Mouse (Mus musculus): Measurements from ENCODE around the gene Col4a4. TPM values are rescaled to one million over a fixed set of nuclear protein-coding genes. Genes with fewer than 3 reads are reported as not detected.

Gene Col4a4
- polyA plus RNA-seq, 1 experiment from 2014 or later = 0.03 TPM

DNA sequence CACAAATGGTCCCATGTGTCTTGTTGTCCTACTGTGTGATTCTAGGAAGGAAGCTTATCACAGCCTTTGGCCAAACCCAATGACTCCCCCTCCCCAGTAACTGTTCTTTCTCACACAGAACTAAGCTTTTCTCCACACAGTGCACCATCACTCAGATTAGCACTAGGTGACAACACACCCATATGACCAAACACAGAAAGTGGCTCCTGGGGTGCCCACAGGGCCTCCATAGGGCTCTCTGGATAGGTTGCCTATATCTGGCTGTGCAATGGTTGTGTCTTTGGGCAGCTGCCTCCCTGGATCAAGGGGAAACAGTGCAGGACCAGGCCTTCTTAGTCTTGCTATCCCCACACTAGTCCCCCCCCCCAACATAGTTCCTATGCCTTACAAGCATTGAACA lies 113.2 kb downstream of the Col4a4 start:
- Histone ChIP-seq H3K4me1 (replicated peaks) (no peaks in the 10 kb centered on the region), H3K9ac (no peak overlapping the region), H3K4me2 (no peak overlapping the region), H3K9me3 (replicated peaks) (no peaks in the 10 kb centered on the region), H3K27ac (no peak overlapping the region), H3K27me3 (no peaks in the 10 kb centered on the region), H3K4me3 (replicated peaks) (no peak overlapping the region), H3K36me3 (no peaks in the 10 kb centered on the region)
- ATAC-seq (ENCODE audit: low read depth) = no peak
- DNase-seq = no peak

GRCm38 (mm10) chr1:82470516-82471225 lies 116.0 kb downstream of the Col4a4 start:
- Histone ChIP-seq H3K27ac (no peak overlapping the region), H3K4me2 (no peak overlapping the region), H3K27me3 (no peaks in the 10 kb centered on the region), H3K36me3 (no peaks in the 10 kb centered on the region), H3K9me3 (replicated peaks) (no peaks in the 10 kb centered on the region), H3K4me1 (replicated peaks) (no peaks in the 10 kb centered on the region), H3K9ac (no peak overlapping the region), H3K4me3 (replicated peaks) (no peak overlapping the region)
- 68% methylated on average over 10 of the region's 10 CpGs for WGBS (ENCODE audit: insufficient replicate concordance)
- DNase-seq (no peak), ATAC-seq (ENCODE audit: low read depth) (no peak)

- 58% methylated on average over 6 of the region's 6 CpGs for WGBS (ENCODE audit: insufficient replicate concordance)
- no peak for ATAC-seq (ENCODE audit: low read depth)
- DNase-seq = no peak
- no peaks in the 10 kb centered on the region for H3K9me3 ChIP-seq (replicated peaks)
- no peaks in the 10 kb centered on the region for H3K36me3 ChIP-seq
- H3K27ac ChIP-seq = no peak overlapping the region
- no peaks in the 10 kb centered on the region for H3K27me3 ChIP-seq
- H3K9ac ChIP-seq = no peak overlapping the region
- H3K4me2 ChIP-seq = no peak overlapping the region
- H3K4me3 ChIP-seq (replicated peaks) = no peak overlapping the region
- H3K4me1 ChIP-seq (replicated peaks) = no peaks in the 10 kb centered on the region
Observed at GRCm38 (mm10) chr1:82468872-82469271, 117.8 kb downstream of the Col4a4 start.

DNA sequence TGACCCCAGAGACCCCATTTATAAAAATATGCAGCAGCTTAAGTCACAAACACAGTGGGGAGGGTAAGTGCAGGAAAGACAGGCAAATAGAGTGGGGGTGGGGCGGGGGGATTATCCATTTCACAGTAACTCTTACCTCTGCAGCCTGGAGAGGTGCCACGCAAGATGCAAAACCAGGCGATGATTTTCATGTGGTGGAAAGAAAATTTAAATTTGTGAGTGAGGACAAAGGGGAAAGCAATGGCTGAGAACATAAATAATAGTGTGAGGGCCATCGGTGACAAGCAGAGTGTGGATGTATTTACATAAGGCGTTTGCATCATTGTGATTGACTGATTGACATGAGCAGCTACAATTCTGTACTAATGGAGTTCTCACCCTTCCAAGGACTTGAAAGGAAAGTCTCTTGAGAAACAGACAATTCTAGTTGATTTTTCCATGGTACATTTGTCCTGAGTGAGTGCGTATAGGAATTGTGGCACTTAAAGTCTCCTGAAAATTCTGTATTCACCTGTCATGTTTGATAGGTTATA lies 121.3 kb downstream of the Col4a4 start:
- H3K9me3 ChIP-seq (replicated peaks) = no peaks in the 10 kb centered on the region
- H3K9ac ChIP-seq = no peak overlapping the region
- no peak overlapping the region for H3K4me3 ChIP-seq (replicated peaks)
- DNase-seq (no peak), ATAC-seq (ENCODE audit: low read depth) (no peak)
- H3K27ac ChIP-seq = no peak overlapping the region
- H3K27me3 ChIP-seq = no peaks in the 10 kb centered on the region
- no peaks in the 10 kb centered on the region for H3K4me1 ChIP-seq (replicated peaks)
- 51% methylated on average over 6 of the region's 6 CpGs for WGBS (ENCODE audit: insufficient replicate concordance)
- no peak overlapping the region for H3K4me2 ChIP-seq
- H3K36me3 ChIP-seq = no peaks in the 10 kb centered on the region

DNA sequence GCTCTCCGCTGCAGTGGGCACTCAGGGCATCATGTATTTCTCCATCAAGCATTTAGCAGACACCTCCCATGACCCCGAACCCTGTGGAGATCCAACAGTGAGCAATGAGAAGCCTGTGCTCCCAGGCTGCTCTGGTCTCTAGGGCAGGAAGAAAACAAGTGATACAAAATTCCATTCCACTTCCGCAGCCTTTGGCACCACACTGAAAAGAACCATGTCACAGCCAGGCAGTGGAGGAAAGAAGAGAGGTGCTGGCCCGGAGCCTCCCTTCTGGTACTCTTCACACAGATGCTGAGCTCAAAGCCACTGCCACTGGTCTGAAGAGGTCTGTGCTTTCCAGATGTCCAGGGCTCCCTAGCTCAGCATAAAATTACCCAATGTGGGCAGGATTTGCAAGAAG lies 125.6 kb downstream of the Col4a4 start:
- DNase-seq = no peak
- ATAC-seq (ENCODE audit: low read depth) = no peak
- H3K36me3 ChIP-seq = no peaks in the 10 kb centered on the region
- no peaks in the 10 kb centered on the region for H3K4me1 ChIP-seq (replicated peaks)
- no peak overlapping the region for H3K4me3 ChIP-seq (replicated peaks)
- no peaks in the 10 kb centered on the region for H3K27me3 ChIP-seq
- H3K4me2 ChIP-seq = no peak overlapping the region
- 60% methylated on average over 4 of the region's 4 CpGs for WGBS (ENCODE audit: insufficient replicate concordance)
- no peaks in the 10 kb centered on the region for H3K9me3 ChIP-seq (replicated peaks)
- H3K9ac ChIP-seq = no peak overlapping the region
- H3K27ac ChIP-seq = no peak overlapping the region

GRCm38 (mm10) chr1:82459926-82460325 lies 126.7 kb downstream of the Col4a4 start:
- H3K9ac ChIP-seq = no peak overlapping the region
- H3K4me1 ChIP-seq (replicated peaks) = no peaks in the 10 kb centered on the region
- 51% methylated on average over 2 of the region's 2 CpGs for WGBS (ENCODE audit: insufficient replicate concordance)
- H3K4me2 ChIP-seq = no peak overlapping the region
- no peak overlapping the region for H3K4me3 ChIP-seq (replicated peaks)
- ATAC-seq (ENCODE audit: low read depth) (no peak), DNase-seq (no peak)
- no peak overlapping the region for H3K27ac ChIP-seq
- no peaks in the 10 kb centered on the region for H3K36me3 ChIP-seq
- no peaks in the 10 kb centered on the region for H3K9me3 ChIP-seq (replicated peaks)
- no peaks in the 10 kb centered on the region for H3K27me3 ChIP-seq

GRCm38 (mm10) chr1:82459350-82459749 lies 127.3 kb downstream of the Col4a4 start:
- DNase-seq (no peak), ATAC-seq (ENCODE audit: low read depth) (no peak)
- no peak overlapping the region for H3K27ac ChIP-seq
- no peaks in the 10 kb centered on the region for H3K36me3 ChIP-seq
- H3K4me1 ChIP-seq (replicated peaks) = no peaks in the 10 kb centered on the region
- H3K9me3 ChIP-seq (replicated peaks) = no peaks in the 10 kb centered on the region
- no peaks in the 10 kb centered on the region for H3K27me3 ChIP-seq
- no peak overlapping the region for H3K9ac ChIP-seq
- no peak overlapping the region for H3K4me2 ChIP-seq
- no peak overlapping the region for H3K4me3 ChIP-seq (replicated peaks)
- 63% methylated on average over 4 of the region's 4 CpGs for WGBS (ENCODE audit: insufficient replicate concordance)

DNA sequence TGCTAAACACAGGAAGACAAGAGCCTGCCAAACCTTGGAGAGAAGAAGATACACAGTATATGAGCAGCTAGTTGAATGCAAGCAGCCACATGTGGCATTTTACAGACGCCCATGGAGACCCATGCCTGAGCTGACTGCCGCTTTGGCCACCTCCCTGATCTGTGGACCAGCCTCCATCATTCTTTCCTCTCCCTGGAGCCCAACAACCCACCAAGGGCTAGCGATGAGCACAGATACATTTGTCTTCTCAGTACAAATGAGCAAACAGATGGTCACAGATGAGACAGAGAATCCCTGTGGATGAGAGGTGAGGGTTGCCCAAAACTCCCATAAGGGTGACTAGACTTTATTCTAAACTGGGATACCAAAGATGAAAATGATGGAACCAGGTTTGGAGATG lies 132.6 kb downstream of the Col4a4 start:
- WGBS (ENCODE audit: insufficient replicate concordance) = 71% methylated on average over 3 of the region's 3 CpGs
- no peak overlapping the region for H3K4me3 ChIP-seq (replicated peaks)
- ATAC-seq (ENCODE audit: low read depth) = no peak
- H3K36me3 ChIP-seq = no peaks in the 10 kb centered on the region
- H3K27me3 ChIP-seq = no peaks in the 10 kb centered on the region
- no peak for DNase-seq
- H3K27ac ChIP-seq = no peak overlapping the region
- H3K9me3 ChIP-seq (replicated peaks) = no peaks in the 10 kb centered on the region
- no peak overlapping the region for H3K4me2 ChIP-seq
- no peak overlapping the region for H3K9ac ChIP-seq
- no peaks in the 10 kb centered on the region for H3K4me1 ChIP-seq (replicated peaks)

DNA sequence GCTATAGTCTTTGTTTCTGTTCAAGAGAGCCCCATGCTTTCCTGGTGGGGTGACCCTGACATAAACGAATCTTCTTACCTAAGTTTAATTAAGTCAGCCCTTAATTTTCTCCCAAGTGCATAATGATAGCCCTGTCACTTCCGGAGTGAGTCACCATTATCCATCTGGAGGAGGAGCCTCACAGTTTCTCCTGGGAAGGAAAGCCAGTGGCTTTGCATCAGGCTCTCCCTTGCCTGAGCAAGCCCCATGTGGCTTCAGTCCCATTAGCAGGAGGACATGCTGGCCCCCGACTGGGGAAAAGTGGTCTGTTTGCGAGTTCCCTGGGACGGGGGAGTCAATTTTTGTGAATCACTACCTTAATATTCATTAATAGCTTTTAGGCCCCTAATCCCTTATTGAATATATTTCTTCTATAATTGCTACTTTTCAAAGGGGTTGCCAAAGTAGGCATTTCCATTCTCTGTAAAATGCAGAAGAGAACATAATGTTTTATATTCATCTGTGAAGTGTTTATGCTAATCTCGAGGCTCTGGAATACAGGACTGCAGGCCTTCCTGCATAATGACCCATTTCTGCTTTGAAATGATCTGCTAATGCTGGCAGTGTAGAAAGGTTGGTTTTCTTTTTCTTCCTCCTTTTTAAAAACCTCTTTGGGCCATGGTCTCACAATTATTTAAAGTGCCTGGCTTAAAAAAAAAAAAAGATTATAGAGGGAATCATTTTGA lies 134.6 kb downstream of the Col4a4 start:
- Histone ChIP-seq H3K9ac (no peak overlapping the region), H3K4me2 (no peak overlapping the region), H3K36me3 (no peaks in the 10 kb centered on the region), H3K4me3 (replicated peaks) (no peak overlapping the region), H3K27ac (no peak overlapping the region), H3K9me3 (replicated peaks) (no peaks in the 10 kb centered on the region), H3K4me1 (replicated peaks) (no peaks in the 10 kb centered on the region), H3K27me3 (no peaks in the 10 kb centered on the region)
- DNase-seq (no peak), ATAC-seq (ENCODE audit: low read depth) (no peak)
- WGBS (ENCODE audit: insufficient replicate concordance) = 32% methylated on average over 6 of the region's 6 CpGs

DNA sequence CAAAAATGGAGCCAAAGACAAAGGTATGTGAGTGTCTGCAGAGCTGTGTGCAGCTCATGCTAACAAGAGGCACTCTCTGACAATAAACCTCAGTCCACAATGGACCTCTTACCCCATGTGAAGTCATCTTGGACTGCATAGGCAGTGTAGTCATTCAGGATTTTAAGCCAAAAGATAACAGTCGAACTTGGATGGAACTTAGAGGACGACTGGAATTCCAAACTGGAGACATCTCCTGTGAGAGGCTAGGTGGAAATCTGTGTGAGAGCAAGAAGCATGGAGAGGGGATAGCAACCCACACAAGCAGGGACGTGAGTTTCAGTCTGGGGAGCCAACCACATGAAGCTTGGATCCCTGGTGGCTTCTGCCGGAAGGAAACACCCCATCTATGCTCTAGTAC lies 136.8 kb downstream of the Col4a4 start:
- WGBS (ENCODE audit: insufficient replicate concordance) = 66% methylated on average over 4 of the region's 4 CpGs
- Histone ChIP-seq H3K4me2 (no peak overlapping the region), H3K36me3 (no peaks in the 10 kb centered on the region), H3K4me3 (replicated peaks) (no peak overlapping the region), H3K27me3 (no peaks in the 10 kb centered on the region), H3K4me1 (replicated peaks) (no peaks in the 10 kb centered on the region), H3K27ac (no peak overlapping the region), H3K9me3 (replicated peaks) (no peaks in the 10 kb centered on the region), H3K9ac (no peak overlapping the region)
- DNase-seq = no peak
- ATAC-seq (ENCODE audit: low read depth) = no peak

GRCm38 (mm10) chr1:82446049-82446448 lies 140.6 kb downstream of the Col4a4 start:
- no peak overlapping the region for H3K27ac ChIP-seq
- no peak overlapping the region for H3K4me2 ChIP-seq
- no peak overlapping the region for H3K9ac ChIP-seq
- H3K36me3 ChIP-seq = peaks cover 3% of the 10 kb centered on the region; the same call in 1 of the 2 replicates
- DNase-seq (no peak), ATAC-seq (ENCODE audit: low read depth) (no peak)
- no peaks in the 10 kb centered on the region for H3K27me3 ChIP-seq
- H3K9me3 ChIP-seq (replicated peaks) = no peaks in the 10 kb centered on the region
- WGBS (ENCODE audit: insufficient replicate concordance) = 81% methylated on average over 7 of the region's 7 CpGs
- H3K4me3 ChIP-seq (replicated peaks) = no peak overlapping the region
- no peaks in the 10 kb centered on the region for H3K4me1 ChIP-seq (replicated peaks)

DNA sequence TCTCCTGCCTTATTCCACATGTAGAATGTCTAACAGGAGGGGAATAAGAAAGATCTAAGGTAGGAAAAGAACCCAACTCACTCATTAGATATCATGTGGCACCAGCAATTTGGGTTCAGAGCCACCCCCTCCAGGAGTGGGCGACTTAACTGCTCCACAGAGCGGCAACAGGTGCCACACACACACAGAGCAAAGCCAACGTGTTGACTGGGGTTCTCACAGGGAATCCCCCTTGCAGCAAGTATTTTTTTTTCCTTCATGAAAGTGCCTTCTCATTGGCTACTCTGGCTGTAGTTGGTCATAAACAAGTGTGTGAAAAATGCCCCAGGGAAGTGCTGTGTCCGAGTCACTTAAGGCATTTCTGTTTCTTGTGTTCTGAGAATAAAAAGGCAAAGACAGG lies 143.1 kb downstream of the Col4a4 start:
- ATAC-seq (ENCODE audit: low read depth) = no peak
- no peak overlapping the region for H3K27ac ChIP-seq
- 63% methylated on average over 4 of the region's 4 CpGs for WGBS (ENCODE audit: insufficient replicate concordance)

More for the DNA sequence above, 143.1 kb downstream of the Col4a4 start:
- H3K27me3 ChIP-seq = no peaks in the 10 kb centered on the region
- H3K4me2 ChIP-seq = no peak overlapping the region
- H3K9me3 ChIP-seq (replicated peaks) = no peaks in the 10 kb centered on the region
- no peaks in the 10 kb centered on the region for H3K4me1 ChIP-seq (replicated peaks)
- H3K9ac ChIP-seq = no peak overlapping the region
- H3K36me3 ChIP-seq = peaks cover 3% of the 10 kb centered on the region; the same call in 1 of the 2 replicates
- DNase-seq = no peak
- H3K4me3 ChIP-seq (replicated peaks) = no peak overlapping the region
